Mouse (Mus musculus): ENCODE measurements around the gene Olfr1391.
"Not testable (repeated sequence)": the region's sequence is repeated elsewhere in the genome, so short reads cannot be mapped to it uniquely, and the experiment has no call there.

Gene Olfr1391

DNA sequence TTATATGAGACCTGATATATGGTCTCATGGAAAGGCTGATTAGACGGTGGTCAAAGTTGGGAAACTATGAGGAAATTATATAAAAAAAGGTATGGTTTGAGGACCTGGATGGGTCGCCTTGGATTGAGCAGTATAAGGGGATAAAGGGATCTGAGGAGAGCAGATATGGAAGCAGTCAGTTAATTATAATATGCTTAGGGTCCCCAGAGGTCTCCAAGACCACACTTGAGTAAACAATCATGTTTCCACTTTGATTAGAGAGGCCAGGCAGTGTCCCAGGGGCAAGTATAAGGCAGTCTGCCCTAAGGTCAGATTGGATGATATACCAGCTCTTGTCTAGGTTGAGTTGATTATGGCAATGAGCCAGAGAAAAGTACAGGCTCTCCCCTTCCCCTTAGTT is at the start of gene Olfr1391:
Gene Olfr1391, plus strand, starts transcription at position 301 of the 400 bp plus-strand sequence.
- DNase-seq (ENCODE audit: low read depth in 1 of 2, low spot score in 2 of 2) = no peak

DNA sequence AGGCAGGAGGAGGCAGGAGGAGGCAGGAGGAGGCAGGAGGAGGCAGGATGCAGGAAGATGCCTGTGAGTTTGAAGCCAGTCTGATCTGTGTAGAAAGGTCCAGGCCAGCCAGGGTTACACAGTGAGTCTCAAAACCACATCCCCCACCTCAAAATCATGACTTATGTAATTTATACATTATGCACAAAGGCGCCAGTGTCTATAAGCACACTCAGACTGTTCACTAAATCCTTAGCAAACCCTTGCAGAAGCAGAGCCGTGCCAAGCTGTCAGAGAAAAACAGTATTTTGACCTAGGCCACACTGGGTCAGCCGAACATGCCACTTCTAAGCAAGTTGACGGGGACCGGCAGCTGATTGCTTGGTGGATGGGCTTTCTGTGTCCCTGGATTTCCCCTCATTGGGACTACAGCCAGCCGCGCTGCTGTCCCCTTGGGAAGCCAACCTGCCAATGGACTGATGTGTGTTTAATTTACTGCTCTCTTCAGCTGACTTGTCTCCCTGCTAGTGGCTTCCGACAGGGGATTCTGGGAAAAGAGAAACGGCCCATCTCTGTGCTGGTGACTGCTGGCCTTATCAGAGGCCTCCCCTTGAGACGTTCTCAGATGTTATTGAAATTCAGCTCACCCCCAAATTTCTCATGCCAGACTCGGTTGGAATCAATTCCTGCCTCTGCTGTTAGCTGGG is 48.6 kb upstream of the Olfr1391 start:
- DNase-seq (ENCODE audit: low read depth in 1 of 2, low spot score in 2 of 2) = no peak

DNA sequence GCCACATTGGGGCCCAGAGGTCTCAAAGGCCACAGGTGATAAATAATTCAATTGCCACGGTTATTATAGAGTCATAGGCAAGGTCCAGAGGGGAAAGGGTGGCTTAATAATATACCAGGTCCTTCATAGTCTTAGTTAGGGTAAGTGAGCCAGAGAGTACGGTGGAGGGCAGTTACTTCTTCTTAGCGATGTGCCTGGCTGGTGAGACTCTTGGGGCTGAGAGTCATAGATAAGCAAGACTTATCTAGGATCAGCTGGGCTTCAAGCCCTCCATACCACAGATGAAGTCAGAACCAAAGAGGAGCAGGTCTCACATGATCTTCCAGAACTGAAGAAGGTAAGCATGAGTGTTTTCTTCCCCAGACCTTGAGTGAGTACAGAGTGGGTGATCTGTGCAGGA is 44.3 kb upstream of the Olfr1391 start, which contains the start of gene Olfr1393:
Gene Olfr1393, plus strand, starts transcription at position 83 of the 400 bp plus-strand sequence.
- DNase-seq (ENCODE audit: low read depth in 1 of 2, low spot score in 2 of 2) = no peak

DNA sequence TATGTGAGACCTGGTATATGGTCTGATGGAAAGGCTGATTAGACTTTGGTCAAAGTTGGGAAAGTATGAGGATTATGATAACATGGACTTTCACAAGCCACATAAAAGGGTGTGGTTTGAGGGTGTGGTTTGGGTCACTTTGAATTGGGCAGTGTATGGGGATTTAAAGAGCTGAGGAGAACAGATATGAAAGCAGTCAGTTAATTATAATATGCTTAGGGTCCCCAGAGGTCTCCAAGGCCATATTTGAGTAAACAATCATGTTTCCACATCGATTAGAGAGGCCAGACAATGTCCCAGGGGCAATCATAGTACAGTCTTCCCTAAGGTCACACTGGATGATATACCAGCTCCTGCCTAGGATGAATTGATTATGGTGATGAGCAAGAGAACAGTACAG is 37.6 kb upstream of the Olfr1391 start, which contains the start of gene Olfr1392:
Gene Olfr1392, plus strand, starts transcription at position 301 of the 400 bp plus-strand sequence.
- not testable (repeated sequence) for DNase-seq (ENCODE audit: low read depth in 1 of 2, low spot score in 2 of 2)

DNA sequence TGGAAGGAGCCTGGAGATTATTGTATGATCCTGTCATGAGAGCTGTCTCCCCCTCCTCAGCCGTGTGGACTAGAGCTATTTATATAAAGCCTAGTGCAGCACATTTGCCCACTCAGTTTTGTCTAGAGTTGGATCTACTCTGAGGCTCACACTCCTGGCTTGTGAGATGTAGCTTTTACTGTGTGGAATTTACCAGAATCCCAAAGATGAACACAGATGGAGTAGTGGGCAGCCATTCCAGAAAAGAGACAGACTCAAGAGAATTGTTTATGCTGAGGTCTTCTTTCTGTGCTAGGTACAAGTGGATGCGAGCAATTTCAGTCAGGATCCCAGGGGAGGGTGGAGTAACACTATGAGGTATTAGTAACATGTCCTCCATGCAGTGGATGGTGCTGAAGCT is 35.3 kb upstream of the Olfr1391 start:
- DNase-seq (ENCODE audit: low read depth in 1 of 2, low spot score in 2 of 2) = no peak

DNA sequence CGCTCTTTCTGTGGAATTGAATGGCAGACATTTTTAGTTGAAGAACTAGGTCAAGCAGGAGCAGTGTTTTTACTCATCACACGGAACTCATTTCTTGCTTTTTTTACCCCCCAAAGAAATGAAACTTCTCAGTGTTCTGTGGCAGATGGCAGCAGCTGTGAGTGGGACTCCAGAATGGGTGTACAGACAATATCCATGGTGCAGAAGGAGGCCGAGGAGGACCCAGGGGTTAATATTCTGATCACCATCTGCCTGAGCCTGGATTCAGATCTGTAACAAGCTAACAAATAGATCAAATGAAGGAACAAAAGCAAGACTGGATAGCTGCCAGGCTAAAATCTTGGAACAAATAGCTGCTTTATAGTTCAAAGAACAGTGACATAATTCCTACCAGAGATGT is 29.8 kb upstream of the Olfr1391 start:
- DNase-seq (ENCODE audit: low read depth in 1 of 2, low spot score in 2 of 2) = no peak

DNA sequence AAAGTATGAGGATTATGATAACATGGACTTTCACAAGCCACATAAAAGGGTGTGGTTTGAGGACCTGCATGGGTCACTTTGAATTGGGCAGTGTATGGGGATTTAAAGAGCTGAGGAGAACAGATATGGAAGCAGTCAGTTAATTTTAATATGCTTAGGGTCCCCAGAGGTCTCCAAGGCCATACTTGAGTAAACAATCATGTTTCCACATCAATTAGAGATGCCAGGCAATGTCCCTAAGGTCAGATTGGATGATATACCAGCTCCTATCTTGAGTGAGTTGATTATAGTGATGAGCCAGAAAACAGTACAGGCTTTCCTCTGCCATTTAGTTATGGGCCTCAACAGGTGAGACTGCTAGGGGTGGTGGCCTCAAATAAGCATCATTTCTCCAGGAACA is 18.1 kb upstream of the Olfr1391 start, which contains the start of gene Olfr10:
Gene Olfr10, plus strand, starts transcription at position 301 of the 400 bp plus-strand sequence.
- DNase-seq (ENCODE audit: low read depth in 1 of 2, low spot score in 2 of 2) = no peak

DNA sequence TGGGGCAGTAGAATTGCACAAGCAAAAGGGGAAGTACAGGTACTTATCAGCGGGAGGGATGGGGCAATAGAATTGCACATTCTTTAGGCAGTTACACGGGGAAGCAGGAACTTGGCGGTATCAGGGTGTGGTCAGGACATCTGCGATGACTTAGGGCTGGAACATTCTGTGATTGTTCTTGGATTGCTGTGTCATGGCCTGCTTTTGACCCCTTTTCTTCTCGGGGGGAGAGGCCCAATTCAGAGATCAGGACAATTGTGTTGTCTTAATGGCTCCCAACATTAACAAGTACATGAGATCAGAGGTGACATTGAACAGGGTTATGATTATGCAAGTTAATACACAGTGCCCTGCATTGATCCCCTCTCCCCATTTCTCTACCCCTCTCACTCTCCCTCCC is 14.0 kb upstream of the Olfr1391 start:
- DNase-seq (ENCODE audit: low read depth in 1 of 2, low spot score in 2 of 2) = not testable (repeated sequence)

DNA sequence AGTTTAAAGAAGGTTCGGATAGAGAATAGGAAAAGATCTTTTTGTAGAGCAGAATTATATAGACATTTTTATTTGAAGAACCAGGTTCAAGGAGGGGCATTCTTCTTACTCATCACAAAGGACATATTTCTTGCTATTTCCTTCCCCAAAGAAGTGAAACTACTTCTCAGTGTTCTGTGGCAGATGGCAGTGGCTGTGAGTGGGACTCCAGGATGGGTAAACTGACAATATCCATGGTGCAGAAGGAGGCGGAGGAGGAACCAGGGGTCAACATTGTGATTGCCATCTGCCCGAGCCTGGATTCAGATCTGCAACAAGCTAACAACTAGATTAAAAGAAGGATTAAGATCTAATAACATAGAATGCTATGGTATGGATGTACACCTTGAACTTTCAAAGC is 4.2 kb downstream of the Olfr1391 start:
- DNase-seq (ENCODE audit: low read depth in 1 of 2, low spot score in 2 of 2) = no peak

DNA sequence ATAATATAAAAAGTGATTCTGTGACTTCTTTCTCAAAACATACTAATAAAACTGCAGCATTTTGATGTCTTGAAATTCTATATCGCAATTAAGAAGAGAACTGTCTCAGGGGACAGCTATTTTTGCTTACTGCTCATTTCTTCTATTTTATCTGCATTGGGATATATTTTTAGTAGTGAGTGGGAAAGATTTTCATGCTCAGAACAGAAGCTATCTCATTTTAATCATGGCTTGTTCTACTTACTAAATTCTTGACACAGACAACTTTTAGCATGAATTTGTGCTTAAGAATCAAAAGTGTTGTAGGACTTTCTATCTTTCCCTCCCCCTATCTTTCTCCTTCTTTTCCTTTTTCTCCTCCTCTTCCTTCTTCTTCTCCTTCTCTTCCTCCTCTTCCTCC is 7.1 kb downstream of the Olfr1391 start:
- DNase-seq (ENCODE audit: low read depth in 1 of 2, low spot score in 2 of 2) = no peak

DNA sequence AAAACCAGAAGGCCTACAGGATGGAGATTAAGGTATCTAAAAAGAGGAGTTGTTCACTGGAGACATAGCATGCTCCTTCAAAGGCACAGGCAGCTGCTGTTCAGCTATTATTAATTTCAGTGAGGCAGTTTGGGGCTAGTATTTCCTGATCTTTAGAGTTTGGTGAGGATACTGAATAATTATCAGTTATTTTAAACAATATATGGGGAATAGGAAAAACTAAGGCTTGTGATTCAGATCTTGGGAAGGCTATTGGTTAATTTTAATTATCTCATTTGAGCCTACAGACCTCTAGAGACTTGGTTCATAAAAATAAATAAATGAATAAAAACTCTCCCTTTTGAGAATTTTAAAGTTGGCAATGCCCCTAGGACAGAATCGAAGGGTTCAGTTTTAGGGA is 12.3 kb downstream of the Olfr1391 start, which contains the start of gene Olfr1390:
Gene Olfr1390, plus strand, starts transcription at position 301 of the 400 bp plus-strand sequence.
- DNase-seq (ENCODE audit: low read depth in 1 of 2, low spot score in 2 of 2) = no peak

DNA sequence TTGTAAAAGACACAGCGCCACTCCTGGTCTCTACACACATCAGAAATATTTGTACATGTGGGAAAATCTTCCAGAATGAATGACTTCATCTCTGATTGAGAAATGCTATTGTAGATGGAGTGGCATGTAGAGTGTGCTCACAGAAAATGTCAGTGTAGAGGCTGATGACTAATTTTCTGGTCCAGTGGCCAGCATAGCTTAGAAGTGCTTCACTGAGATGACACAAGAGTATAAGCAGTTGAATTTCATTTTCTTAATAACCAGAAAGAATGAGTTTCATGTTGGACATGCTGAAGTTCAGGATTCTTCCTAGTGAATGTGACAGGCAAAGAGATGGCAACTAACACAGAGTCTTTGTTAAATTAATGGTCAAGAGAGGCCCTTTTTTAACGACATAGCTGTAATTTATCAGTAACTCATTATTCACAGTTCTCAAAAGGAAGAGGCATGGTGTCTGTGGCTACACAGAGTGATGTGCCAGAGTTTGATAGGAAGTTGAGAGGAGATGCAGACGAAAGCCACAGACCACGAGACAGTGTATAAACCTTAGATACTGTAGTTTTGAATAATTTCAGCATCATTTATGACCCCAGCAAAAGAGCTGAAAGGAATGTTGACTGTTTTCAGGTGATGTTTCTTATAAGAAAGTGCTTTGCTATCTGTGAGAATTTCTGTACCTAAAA is 14.7 kb downstream of the Olfr1391 start:
- no peak for DNase-seq (ENCODE audit: low read depth in 1 of 2, low spot score in 2 of 2)

Measured in monocyte, adult 2 months (primary cell).